Mouse (Mus musculus) midbrain, postnatal 0 days (tissue): ENCODE data around the gene Pnpla7. TPM values are rescaled to one million over a fixed set of nuclear protein-coding genes. Genes with fewer than 3 reads are reported as not detected.

Experiments
- ATAC-seq: fragments of 200-750 bp; cut with Nextera tagmentation; 2 replicates; pipeline ENCODE4 v1.8.0; 2017; ENCODE audit warnings: moderate number of reproducible peaks, mild to moderate bottlenecking, moderate TSS enrichment, moderate library complexity; ENCODE audit not compliant: low FRiP score
- DNase-seq: peaks from one replicate; pipeline ENCODE4 v3.0.0-alpha.2; 2015; ENCODE audit warnings: low spot score
- H3K27ac ChIP-seq: fragments of 300-500 bp; sonication (generic); 2 replicates; pipeline ENCODE4 v1.5.1; 2014; ENCODE audit warnings: low read depth, mild to moderate bottlenecking, low read length, mixed read lengths
- H3K27me3 ChIP-seq: fragments of 300-500 bp; sonication (generic); 2 replicates; pipeline ENCODE4 v1.6.1; 2014; ENCODE audit warnings: low read length, control low read depth, mixed read lengths; ENCODE audit not compliant: insufficient read depth
- H3K36me3 ChIP-seq: fragments of 300-500 bp; sonication (generic); 2 replicates; pipeline ENCODE4 v1.6.1; 2014; ENCODE audit warnings: low read length, control low read depth, mixed read lengths; ENCODE audit not compliant: insufficient read depth
- H3K4me1 ChIP-seq: fragments of 300-500 bp; sonication (generic); 2 replicates; pipeline ENCODE4 v1.6.1; 2014; ENCODE audit warnings: mild to moderate bottlenecking, control low read depth, antibody characterized with exemption, low read length, mixed read lengths; ENCODE audit not compliant: insufficient read depth
- H3K4me2 ChIP-seq: fragments of 300-500 bp; sonication (generic); 2 replicates; pipeline ENCODE4 v1.6.1; 2014; ENCODE audit warnings: low read depth, mild to moderate bottlenecking, low read length, mixed read lengths; ENCODE audit not compliant: poor library complexity, severe bottlenecking
- H3K4me3 ChIP-seq: fragments of 300-500 bp; sonication (generic); 2 replicates; pipeline ENCODE4 v1.5.1; 2014; ENCODE audit warnings: low read depth, mild to moderate bottlenecking, low read length, moderate library complexity
- H3K9ac ChIP-seq: fragments of 300-500 bp; sonication (generic); replicated peaks from 2 replicates; pipeline ENCODE4 v1.6.1; 2014; ENCODE audit warnings: mild to moderate bottlenecking, low read length, moderate library complexity, mixed read lengths; ENCODE audit not compliant: poor library complexity, severe bottlenecking
- H3K9me3 ChIP-seq: fragments of 300-500 bp; sonication (generic); 2 replicates; pipeline ENCODE4 v1.6.1; 2016; ENCODE audit warnings: low read length, control low read depth
- CTCF ChIP-seq: IDR thresholded peaks from 2 replicates; pipeline ENCODE4 v1.5.1; 2016; ENCODE audit warnings: antibody characterized with exemption, mild to moderate bottlenecking
- WGBS: fragments of 180-500 bp; shearing (Covaris S2); extraction: QIAGEN DNeasy Blood & Tissue Kit; methylation state at CpG from one replicate; pipeline ENCODE4 v1.1.7; 2014; 5-methylcytosine and 5-hydroxymethylcytosine counted together
- polyA plus RNA-seq: library from polyadenylated mRNA; unstranded; fragments of >200 nt; fragmentation: Nextera tagmentation; extraction: Ambion mirVana; gene quantifications from 2 replicates; pipeline ENCODE4 v1.2.1, GENCODE M21; 2015
- total RNA-seq: library from RNA; depleted of rRNA; stranded (reverse); fragments of >200 nt; gene quantifications from 2 replicates; pipeline ENCODE4 v1.2.3, GENCODE M21; 2014

Pnpla7 gene
- total and polyA plus RNA-seq, 2 experiments from 2014 or later: 3.2 to 3.6 TPM

DNA sequence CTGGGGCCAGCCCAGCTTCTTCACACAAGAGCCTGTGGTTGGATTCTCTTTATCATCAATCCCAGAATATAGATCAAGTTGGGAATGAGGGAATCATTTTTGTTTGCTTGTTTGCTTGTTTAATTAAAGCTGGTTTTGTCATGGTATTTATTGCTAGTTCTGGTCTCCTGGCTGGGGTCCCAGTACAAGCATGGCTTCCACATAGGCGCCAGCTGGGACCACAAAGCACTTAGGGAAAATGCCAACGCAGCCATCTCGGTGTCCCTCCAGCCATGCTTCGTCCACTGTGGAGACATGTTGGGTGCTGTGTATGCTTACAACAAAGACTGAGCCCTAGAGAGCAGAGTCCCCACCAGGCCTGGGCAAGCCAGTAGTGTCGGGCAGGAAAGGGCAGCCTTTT, 109.7 kb downstream of the Pnpla7 start:
- H3K36me3 ChIP-seq: no peaks in the 10 kb centered on the region
- WGBS: 86% methylated on average over 5 of the region's 5 CpGs
- no peak overlapping the region for H3K4me3 ChIP-seq
- H3K4me2 ChIP-seq: no peak overlapping the region
- no peaks in the 10 kb centered on the region for H3K4me1 ChIP-seq
- H3K9me3 ChIP-seq: no peaks in the 10 kb centered on the region
- ATAC-seq: no peak
- H3K9ac ChIP-seq: no peak overlapping the region
- no peak for DNase-seq
- H3K27me3 ChIP-seq: no peaks in the 10 kb centered on the region
- TF ChIP-seq CTCF: no peak
- H3K27ac ChIP-seq: no peak overlapping the region

DNA sequence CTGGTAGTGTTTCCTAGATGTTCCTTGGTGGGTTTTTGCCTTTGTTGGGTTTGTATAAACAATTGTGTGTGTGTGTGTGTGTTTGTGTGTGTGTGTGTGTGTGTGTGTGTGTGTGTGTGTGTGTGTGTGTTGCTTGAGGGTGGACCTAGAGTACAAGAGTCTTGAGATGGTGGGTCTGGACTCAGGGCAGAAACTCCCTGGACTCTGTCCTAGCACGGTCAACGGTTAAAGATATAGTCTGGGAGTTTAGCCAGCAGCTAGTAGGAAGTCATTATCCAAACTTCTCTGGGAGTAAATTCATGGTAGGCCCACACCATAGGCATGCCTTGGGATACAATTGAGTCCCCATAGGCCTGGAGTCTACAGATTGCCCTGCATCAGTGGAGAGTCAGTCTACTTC, 112.0 kb downstream of the Pnpla7 start:
- Histone ChIP-seq H3K4me1 (no peaks in the 10 kb centered on the region), H3K27me3 (no peaks in the 10 kb centered on the region), H3K9me3 (no peaks in the 10 kb centered on the region), H3K27ac (no peak overlapping the region), H3K4me3 (no peak overlapping the region), H3K4me2 (no peak overlapping the region), H3K36me3 (no peaks in the 10 kb centered on the region), H3K9ac (no peak overlapping the region)
- ATAC-seq (no peak), DNase-seq (no peak)
- WGBS: 96% methylated on average over 2 of the region's 2 CpGs
- TF ChIP-seq CTCF: no peak

GRCm38 (mm10) chr2:25088636-25089035, 112.8 kb downstream of the Pnpla7 start:
- no peak overlapping the region for H3K4me2 ChIP-seq
- H3K9me3 ChIP-seq: no peaks in the 10 kb centered on the region
- H3K36me3 ChIP-seq: no peaks in the 10 kb centered on the region
- H3K9ac ChIP-seq: no peak overlapping the region
- WGBS: 90% methylated on average over 3 of the region's 3 CpGs
- no peak for ATAC-seq
- DNase-seq: no peak
- no peak overlapping the region for H3K4me3 ChIP-seq
- no peaks in the 10 kb centered on the region for H3K27me3 ChIP-seq
- TF ChIP-seq CTCF: no peak
- no peak overlapping the region for H3K27ac ChIP-seq
- no peaks in the 10 kb centered on the region for H3K4me1 ChIP-seq

GRCm38 (mm10) chr2:25094785-25095108, 118.9 kb downstream of the Pnpla7 start:
- H3K36me3 ChIP-seq: no peaks in the 10 kb centered on the region
- no peak for ATAC-seq
- H3K27me3 ChIP-seq: no peaks in the 10 kb centered on the region
- no peak overlapping the region for H3K9ac ChIP-seq
- no peak for DNase-seq
- no peak overlapping the region for H3K27ac ChIP-seq
- no peak overlapping the region for H3K4me3 ChIP-seq
- 43% methylated on average over 17 of the region's 17 CpGs for WGBS
- H3K4me2 ChIP-seq: no peak overlapping the region
- no peaks in the 10 kb centered on the region for H3K4me1 ChIP-seq
- H3K9me3 ChIP-seq: no peaks in the 10 kb centered on the region
- TF ChIP-seq CTCF: no peak

GRCm38 (mm10) chr2:25095109-25095850, 119.4 kb downstream of the Pnpla7 start, which contains the start of gene Noxa1:
Noxa1 (minus strand) TSS chr2:25095149.
- Histone ChIP-seq H3K4me2 (no peak within 1 kb of the TSS), H3K4me3 (no peak within 1 kb of the TSS), H3K27ac (no peak within 1 kb of the TSS), H3K9me3 (no peaks in the 10 kb centered on the region), H3K4me1 (no peaks in the 10 kb centered on the region), H3K9ac (no peak within 1 kb of the TSS), H3K27me3 (no peaks in the 10 kb centered on the region), H3K36me3 (no peaks in the 10 kb centered on the region)
- DNase-seq (no peak), ATAC-seq (no peak)
- no peak for TF ChIP-seq CTCF
- 55% methylated on average over 28 of the region's 28 CpGs for WGBS

GRCm38 (mm10) chr2:25098005-25098615, 122.3 kb downstream of the Pnpla7 start:
- no peaks in the 10 kb centered on the region for H3K36me3 ChIP-seq
- H3K4me1 ChIP-seq: no peaks in the 10 kb centered on the region
- H3K9me3 ChIP-seq: no peaks in the 10 kb centered on the region
- DNase-seq: no peak
- H3K4me2 ChIP-seq: no peak overlapping the region
- ATAC-seq: no peak
- 78% methylated on average over 3 of the region's 3 CpGs for WGBS
- no peak overlapping the region for H3K4me3 ChIP-seq
- H3K9ac ChIP-seq: no peak overlapping the region
- H3K27me3 ChIP-seq: no peaks in the 10 kb centered on the region
- TF ChIP-seq CTCF: no peak
- H3K27ac ChIP-seq: no peak overlapping the region
